Mouse (Mus musculus): ENCODE measurements around the gene Olfr1305.

Gene Olfr1305

GRCm38 (mm10) chr2:111877049-111877448, at the start of gene Olfr1305:
TSS of gene Olfr1305 (minus strand) at chr2:111877149.
- no peak for TF ChIP-seq GATA4 (IDR thresholded peaks at IDR 0.05; ENCODE audit: insufficient replicate concordance, low read length)

- TF ChIP-seq GATA4 (IDR thresholded peaks at IDR 0.05; ENCODE audit: insufficient replicate concordance, low read length): no peak
Measured at GRCm38 (mm10) chr2:111916171-111916570, 39.2 kb upstream of the Olfr1305 start, which contains the start of gene Olfr1306. TSS of gene Olfr1306 (minus strand) at chr2:111916271.

- TF ChIP-seq GATA4 (IDR thresholded peaks at IDR 0.05; ENCODE audit: insufficient replicate concordance, low read length): no peak
Measured at GRCm38 (mm10) chr2:111820240-111820639, 56.7 kb downstream of the Olfr1305 start, which contains the start of gene Olfr1303. TSS of gene Olfr1303 (minus strand) at chr2:111820340.

All from liver, adult (tissue).